Mouse (Mus musculus): Measurements from ENCODE around the gene Tnk2.

Tnk2 gene

DNA sequence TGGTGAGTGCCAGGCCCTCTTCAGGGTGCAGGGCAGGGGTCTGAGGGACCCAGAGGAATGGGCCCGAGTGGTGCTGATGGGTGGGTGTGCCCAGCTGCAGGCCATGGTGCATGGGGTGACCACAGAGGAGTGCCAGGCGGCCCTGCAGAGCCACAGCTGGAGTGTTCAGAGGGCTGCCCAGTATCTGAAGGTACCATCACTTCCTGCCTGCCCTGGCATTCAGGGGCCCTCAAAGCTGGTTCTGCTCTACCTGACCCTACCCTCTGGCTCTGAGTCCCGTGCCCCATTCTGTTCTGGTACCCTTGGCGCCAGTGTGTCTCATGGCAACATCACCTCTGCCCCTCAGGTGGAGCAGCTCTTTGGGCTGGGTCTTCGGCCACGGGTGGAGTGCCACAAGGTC is 37.1 kb downstream of the Tnk2 start:
- DNase-seq, result peak in 1 of 2 experiments; percentile 20

GRCm38 (mm10) chr16:32682194-32682593 is 38.5 kb downstream of the Tnk2 start:
- DNase-seq, result peak; percentile 61 to 64

GRCm38 (mm10) chr16:32682841-32683240 is 39.2 kb downstream of the Tnk2 start:
- DNase-seq, result no peak

DNA sequence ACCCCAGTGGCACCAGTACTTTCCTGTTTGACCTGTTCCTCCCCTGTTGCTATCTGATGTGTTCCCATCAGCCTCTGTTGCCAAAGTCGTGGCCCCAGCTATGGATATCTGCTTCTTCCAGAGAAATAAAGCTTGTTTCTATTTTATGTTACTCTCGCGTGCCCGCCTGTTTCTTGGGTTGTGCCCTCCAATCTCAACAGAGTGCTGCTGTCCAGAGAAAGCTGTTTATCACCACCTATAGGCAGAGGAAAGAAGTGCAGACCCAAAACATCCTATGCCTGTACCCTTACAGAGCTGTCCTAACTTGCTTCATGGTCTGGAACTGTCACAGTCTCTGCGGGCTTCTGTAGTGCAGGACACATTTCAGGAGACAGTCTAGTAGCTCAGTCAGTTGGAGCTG is 39.7 kb downstream of the Tnk2 start:
- peak in 1 of 2 experiments; percentile 28 for DNase-seq

GRCm38 (mm10) chr16:32685405-32685804 is 41.7 kb downstream of the Tnk2 start:
- no peak for DNase-seq

DNA sequence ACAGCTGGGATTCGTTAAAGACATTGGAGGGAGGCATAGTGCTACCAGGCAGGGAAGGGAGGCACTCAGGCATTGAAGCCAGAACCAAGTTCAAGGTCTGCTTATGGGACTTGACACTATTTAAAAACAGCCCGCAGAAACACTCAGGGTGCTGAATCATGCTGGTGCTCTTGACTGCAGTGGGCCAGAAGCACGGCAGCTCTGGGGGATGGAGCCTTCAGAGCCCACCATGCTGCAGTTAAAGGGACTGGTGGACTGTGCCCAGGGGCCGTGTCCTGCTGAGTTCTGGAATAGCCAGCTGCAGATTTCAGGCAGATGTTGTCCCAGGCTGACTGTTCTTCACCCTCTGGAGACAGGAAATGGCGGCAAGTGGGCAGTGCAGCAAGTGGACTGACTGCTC is 42.3 kb downstream of the Tnk2 start:
- no peak for DNase-seq

DNA sequence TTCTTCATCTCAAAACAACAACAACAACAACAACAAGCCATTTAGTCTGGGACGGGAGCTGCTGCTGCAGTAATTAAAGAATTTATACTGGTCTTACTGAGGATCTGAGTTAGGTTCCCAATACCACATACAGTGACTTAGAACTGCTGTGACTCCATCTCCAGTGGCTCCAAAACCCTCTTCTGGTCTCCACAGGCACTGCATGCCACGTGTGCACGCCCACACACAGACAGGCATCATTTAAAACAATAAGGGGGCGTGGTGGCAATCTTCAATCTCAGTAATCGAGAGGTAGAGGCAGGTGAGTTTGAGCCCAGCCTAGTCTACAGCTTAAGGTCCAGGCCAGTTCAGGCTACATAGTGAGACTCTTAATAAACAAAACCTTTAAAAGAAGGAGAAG is 43.5 kb downstream of the Tnk2 start:
- no peak for DNase-seq

- DNase-seq, result no peak
Measured at GRCm38 (mm10) chr16:32688770-32689169, 45.1 kb downstream of the Tnk2 start.

GRCm38 (mm10) chr16:32689501-32689900 is 45.8 kb downstream of the Tnk2 start:
- peak; percentile 59 to 66 for DNase-seq

DNA sequence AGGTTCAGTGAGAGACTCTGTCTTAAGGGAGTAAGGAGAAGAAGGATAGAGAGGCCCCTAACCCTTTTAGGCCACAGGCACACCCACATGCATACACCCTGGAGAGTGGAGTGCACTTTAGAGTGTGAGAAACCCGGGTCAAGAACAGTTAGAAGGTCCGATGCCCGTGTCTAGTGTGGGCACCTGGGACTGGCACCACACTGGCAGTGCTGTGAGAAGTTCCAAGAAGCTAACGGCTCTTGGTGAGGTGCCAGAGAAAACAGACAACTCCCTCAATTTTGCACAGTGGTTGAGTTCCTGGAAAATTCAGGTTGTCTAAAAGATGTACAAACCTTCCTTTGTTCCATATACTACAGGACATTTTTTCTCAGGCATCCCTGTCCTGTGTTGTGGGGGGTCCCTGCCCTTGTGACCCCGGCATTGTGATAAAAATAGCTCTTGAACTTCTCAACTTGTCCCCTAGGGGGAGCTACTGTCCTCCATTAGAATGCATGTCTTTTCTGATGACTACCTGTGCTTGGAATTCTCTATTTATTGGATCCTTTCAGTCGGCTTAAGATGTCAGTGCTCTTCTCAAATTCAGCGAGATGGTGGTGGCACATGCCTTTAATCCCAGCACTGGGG is 53.3 kb downstream of the Tnk2 start:
- no peak for DNase-seq

GRCm38 (mm10) chr16:32697665-32698446 is 54.2 kb downstream of the Tnk2 start:
- DNase-seq, result no peak

- DNase-seq, result no peak
Measured at GRCm38 (mm10) chr16:32698550-32698949, 54.9 kb downstream of the Tnk2 start.

- no peak for DNase-seq
Measured at GRCm38 (mm10) chr16:32703312-32703912, 59.7 kb downstream of the Tnk2 start.

GRCm38 (mm10) chr16:32705606-32706005 is 61.9 kb downstream of the Tnk2 start:
- DNase-seq, result no peak

DNA sequence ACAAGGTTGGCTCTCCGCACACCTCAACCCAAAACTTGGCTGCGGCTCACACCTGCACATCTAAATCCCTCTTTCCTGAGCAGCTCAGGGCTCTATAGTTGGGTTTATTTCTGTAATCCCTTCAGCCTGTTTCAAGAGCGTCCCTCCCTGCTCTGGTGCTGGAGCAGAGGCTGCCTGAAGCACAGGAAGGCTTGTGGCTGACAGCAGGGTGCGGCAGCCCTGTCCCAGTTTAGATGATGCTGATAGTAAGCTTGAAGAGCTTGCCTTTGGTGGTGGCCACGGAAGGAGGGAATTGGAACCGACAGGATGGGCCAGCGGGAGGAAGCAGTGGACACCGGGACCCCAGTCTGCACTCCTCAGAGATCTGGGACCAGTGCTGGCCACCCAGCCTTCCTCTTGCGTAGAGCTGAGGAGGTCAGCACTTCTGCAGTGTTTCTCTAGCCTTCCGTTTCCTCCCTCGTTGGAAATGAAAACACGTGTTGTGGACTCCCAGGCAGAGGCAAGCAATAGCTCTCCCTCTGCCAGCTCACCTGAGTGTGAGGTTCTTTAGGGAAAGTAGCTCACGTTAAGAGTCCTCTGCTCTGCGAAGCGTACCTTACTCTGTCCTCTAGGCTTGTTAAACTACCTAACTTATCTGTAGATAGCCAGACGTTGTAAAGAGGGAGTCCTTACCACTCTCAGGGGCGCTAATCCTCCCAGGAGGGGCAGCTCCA is 63.6 kb downstream of the Tnk2 start:
- DNase-seq, result no peak

DNA sequence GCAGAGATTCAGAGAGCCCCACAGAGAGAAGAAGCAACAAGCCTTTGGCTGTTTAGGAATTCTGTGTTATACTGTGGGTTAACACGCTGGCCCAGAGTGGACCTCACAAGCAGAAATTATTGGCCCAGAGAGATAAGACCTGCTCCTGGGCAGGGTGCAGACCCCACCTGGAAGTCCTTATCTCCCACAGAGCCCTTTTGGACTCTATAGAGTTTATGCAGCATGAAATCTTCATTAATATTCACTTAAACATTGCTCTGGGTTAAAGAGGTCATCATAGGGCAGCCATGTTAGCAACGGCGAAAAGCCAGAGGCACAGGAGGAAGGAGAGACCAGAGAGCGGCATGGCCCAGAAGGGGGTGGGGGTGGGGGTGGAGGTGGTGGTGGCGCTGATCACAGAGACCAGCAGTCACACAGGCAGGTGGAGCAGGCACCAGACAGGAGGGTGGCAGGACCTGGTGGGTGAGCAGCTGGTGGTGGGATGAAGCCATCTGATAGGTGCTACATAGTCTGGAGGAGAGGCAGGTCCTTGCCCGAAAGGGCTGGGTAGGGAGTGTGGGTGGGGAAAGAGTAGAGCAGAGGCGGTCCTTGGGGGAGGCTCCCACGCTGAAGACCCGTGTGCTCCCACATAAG is 64.3 kb downstream of the Tnk2 start:
- no peak for DNase-seq

- DNase-seq, result no peak
Measured at GRCm38 (mm10) chr16:32708457-32709033, 64.9 kb downstream of the Tnk2 start.

GRCm38 (mm10) chr16:32709116-32709515 is 65.4 kb downstream of the Tnk2 start:
- DNase-seq, result no peak

GRCm38 (mm10) chr16:32710426-32711070 is 66.9 kb downstream of the Tnk2 start:
- no peak for DNase-seq

DNA sequence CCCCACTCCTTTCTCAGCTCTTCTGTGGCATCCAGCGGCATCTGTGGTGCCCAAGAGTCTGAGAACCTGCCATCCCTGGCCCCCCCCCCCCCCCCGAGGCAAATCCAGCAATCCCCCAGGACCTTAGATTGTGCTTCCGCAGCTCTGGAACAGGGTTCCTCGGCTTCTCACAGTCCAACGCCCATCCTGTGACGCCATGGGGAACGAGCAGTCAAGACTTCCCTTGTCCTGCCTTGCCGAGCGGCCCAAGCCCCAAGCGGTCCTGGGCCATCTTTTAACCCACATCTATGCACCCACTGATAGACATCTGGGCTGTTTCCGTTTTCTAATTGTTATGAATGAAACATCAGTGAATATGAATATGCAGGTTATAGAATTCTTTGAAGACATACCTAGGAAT is 68.5 kb downstream of the Tnk2 start:
- DNase-seq, result no peak

GRCm38 (mm10) chr16:32713556-32713955 is 69.9 kb downstream of the Tnk2 start:
- DNase-seq, result no peak

- no peak for DNase-seq
Measured at GRCm38 (mm10) chr16:32715364-32715763, 71.7 kb downstream of the Tnk2 start.
